Mouse (Mus musculus) bone marrow macrophage, adult 2 months (primary cell): ENCODE data around the gene Neurod2.

ENCODE experiments used
- CTCF ChIP-seq: IDR thresholded peaks from 2 replicates; pipeline ENCODE4 v1.5.1; 2012; ENCODE audit warnings: low read depth, mild to moderate bottlenecking, low read length, moderate library complexity
- POLR2A ChIP-seq: IDR thresholded peaks from 2 replicates; pipeline ENCODE4 v1.6.1; 2012; ENCODE audit warnings: mild to moderate bottlenecking, low read depth, low read length, borderline replicate concordance

- TF ChIP-seq CTCF (no peak), POLR2A (no peak)
These were observed 5.5 kb downstream of the Neurod2 start for GRCm38 (mm10) chr11:98323933-98324332.
